Mouse (Mus musculus) liver, postnatal 0 days (tissue): ENCODE results near the gene Prmt8.

Experiments
- CTCF ChIP-seq: sonication (generic); IDR thresholded peaks from 2 replicates; pipeline ENCODE4 v1.5.1; 2016; ENCODE audit warnings: antibody characterized with exemption, low read depth
- EP300 ChIP-seq: IDR thresholded peaks from 2 replicates; pipeline ENCODE4 v1.6.1; 2016; ENCODE audit warnings: antibody characterized with exemption, low read depth, mild to moderate bottlenecking

- TF ChIP-seq EP300 = no peak
- no peak for TF ChIP-seq CTCF
Measured at GRCm38 (mm10) chr6:127752681-127753080, 16.6 kb downstream of the Prmt8 start.
